Mouse (Mus musculus) hindbrain, embryonic 14.5 days (tissue): Measurements from ENCODE around the gene Usp16. TPM values are rescaled to one million over a fixed set of nuclear protein-coding genes. Genes with fewer than 3 reads are reported as not detected.
"Not testable (repeated sequence)": the region's sequence is repeated elsewhere in the genome, so short reads cannot be mapped to it uniquely, and the experiment has no call there.

ENCODE experiments used
- ATAC-seq: fragments of 200-750 bp; cut with Nextera tagmentation; 2 replicates; pipeline ENCODE4 v1.8.0; 2017; ENCODE audit warnings: moderate number of reproducible peaks, mild to moderate bottlenecking, moderate TSS enrichment, moderate library complexity; ENCODE audit not compliant: low FRiP score
- DNase-seq: peaks from one replicate; pipeline ENCODE4 v3.0.0-alpha.2; 2015; ENCODE audit warnings: low spot score
- H3K27ac ChIP-seq: fragments of 300-500 bp; sonication (generic); 2 replicates; pipeline ENCODE4 v1.5.1; 2014; ENCODE audit warnings: mild to moderate bottlenecking, moderate library complexity
- H3K27me3 ChIP-seq: fragments of 300-500 bp; sonication (generic); 2 replicates; pipeline ENCODE4 v1.6.1; 2014; ENCODE audit warnings: mild to moderate bottlenecking, low read length, mixed read lengths; ENCODE audit not compliant: control insufficient read depth, insufficient read depth
- H3K36me3 ChIP-seq: fragments of 300-500 bp; sonication (generic); replicated peaks from 2 replicates; pipeline ENCODE4 v1.6.1; 2014; ENCODE audit not compliant: control insufficient read depth, insufficient read depth
- H3K4me1 ChIP-seq: fragments of 300-500 bp; sonication (generic); replicated peaks from 2 replicates; pipeline ENCODE4 v1.6.1; 2014; ENCODE audit warnings: antibody characterized with exemption, low read length, mixed read lengths; ENCODE audit not compliant: control insufficient read depth, insufficient read depth
- H3K4me2 ChIP-seq: fragments of 300-500 bp; sonication (generic); replicated peaks from 2 replicates; pipeline ENCODE4 v1.6.1; 2014; ENCODE audit warnings: mild to moderate bottlenecking, moderate library complexity
- H3K4me3 ChIP-seq: fragments of 300-500 bp; sonication (generic); replicated peaks from 2 replicates; pipeline ENCODE4 v1.5.1; 2014; ENCODE audit warnings: mild to moderate bottlenecking, low read length
- H3K9ac ChIP-seq: fragments of 300-500 bp; sonication (generic); 2 replicates; pipeline ENCODE4 v1.6.1; 2014
- H3K9me3 ChIP-seq: fragments of 300-500 bp; sonication (generic); 2 replicates; pipeline ENCODE4 v1.6.1; 2016; ENCODE audit warnings: low read length; ENCODE audit not compliant: control insufficient read depth
- WGBS: fragments of 180-500 bp; shearing (Covaris S2); extraction: QIAGEN DNeasy Blood & Tissue Kit; methylation state at CpG from one replicate; pipeline ENCODE4 v1.1.7; 2014; 5-methylcytosine and 5-hydroxymethylcytosine counted together
- polyA plus RNA-seq: library from polyadenylated mRNA; unstranded; fragments of >200 nt; fragmentation: Nextera tagmentation; extraction: Ambion mirVana; gene quantifications from 2 replicates; pipeline ENCODE4 v1.2.1, GENCODE M21; 2014

The Usp16 gene
- polyA plus RNA-seq, 1 experiment from 2014 or later, result 52.1 TPM

DNA sequence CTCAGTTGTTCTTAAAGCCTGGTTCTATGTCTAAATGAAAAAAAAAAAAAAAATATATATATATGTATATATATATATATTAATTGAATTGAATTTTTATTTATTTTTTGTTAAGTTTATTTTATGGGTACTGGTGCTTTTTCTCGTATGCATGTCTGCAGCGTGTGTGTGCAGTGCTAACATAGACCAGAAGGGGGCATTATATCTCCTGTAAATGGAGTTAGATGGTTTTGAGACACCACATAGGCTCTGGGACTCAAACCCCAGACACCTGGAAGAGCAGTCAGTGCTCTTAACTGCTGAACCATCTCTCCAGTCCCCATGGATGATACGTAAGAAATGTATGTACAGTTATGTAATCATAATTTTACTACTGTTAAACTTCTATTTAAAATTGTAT is 4.2 kb downstream of the Usp16 start:
- ATAC-seq (no peak), DNase-seq (no peak)
- Histone ChIP-seq H3K4me2 (no peak overlapping the region), H3K9ac (no peak overlapping the region), H3K36me3 (peaks cover 47% of the 10 kb centered on the region), H3K9me3 (no peaks in the 10 kb centered on the region), H3K4me1 (peaks cover 23% of the 10 kb centered on the region), H3K27me3 (no peaks in the 10 kb centered on the region), H3K27ac (no peak overlapping the region), H3K4me3 (no peak overlapping the region)
- WGBS, result over 99% methylated on average over 3 of the region's 3 CpGs

GRCm38 (mm10) chr16:87470579-87470978 is 16.1 kb downstream of the Usp16 start:
- H3K9me3 ChIP-seq, result no peaks in the 10 kb centered on the region
- H3K36me3 ChIP-seq, result peaks cover 92% of the 10 kb centered on the region
- 92% methylated on average over 4 of the region's 4 CpGs for WGBS
- no peak overlapping the region for H3K4me3 ChIP-seq
- ATAC-seq (no peak), DNase-seq (no peak)
- H3K4me2 ChIP-seq, result no peak overlapping the region
- H3K4me1 ChIP-seq, result no peaks in the 10 kb centered on the region
- no peaks in the 10 kb centered on the region for H3K27me3 ChIP-seq
- no peak overlapping the region for H3K27ac ChIP-seq
- no peak overlapping the region for H3K9ac ChIP-seq

DNA sequence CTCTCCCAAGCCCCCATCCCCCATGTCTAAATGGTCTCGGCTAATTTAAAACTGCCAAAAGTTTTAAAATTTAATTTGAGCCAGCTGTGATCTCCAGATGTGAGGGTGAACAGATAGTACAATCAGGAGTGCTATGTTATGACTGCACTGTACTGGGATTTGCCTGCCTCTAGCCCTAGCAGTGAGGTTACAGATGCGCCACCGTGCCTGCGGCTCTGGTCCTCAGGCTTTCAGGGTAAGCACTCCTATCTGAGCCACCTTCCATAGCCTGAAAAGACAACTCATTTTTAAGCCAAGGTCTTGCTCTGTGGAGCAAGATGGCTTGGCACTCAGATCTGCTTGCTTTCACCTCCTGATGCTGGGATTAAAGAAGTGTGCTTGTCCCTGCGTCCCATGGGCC is 29.9 kb downstream of the Usp16 start:
- 96% methylated on average over 5 of the region's 5 CpGs for WGBS
- ATAC-seq (no peak), DNase-seq (no peak)
- Histone ChIP-seq H3K9me3 (no peaks in the 10 kb centered on the region), H3K4me3 (no peak overlapping the region), H3K27ac (no peak overlapping the region), H3K36me3 (peaks cover 92% of the 10 kb centered on the region), H3K4me1 (no peaks in the 10 kb centered on the region), H3K9ac (no peak overlapping the region), H3K27me3 (no peaks in the 10 kb centered on the region), H3K4me2 (no peak overlapping the region)

DNA sequence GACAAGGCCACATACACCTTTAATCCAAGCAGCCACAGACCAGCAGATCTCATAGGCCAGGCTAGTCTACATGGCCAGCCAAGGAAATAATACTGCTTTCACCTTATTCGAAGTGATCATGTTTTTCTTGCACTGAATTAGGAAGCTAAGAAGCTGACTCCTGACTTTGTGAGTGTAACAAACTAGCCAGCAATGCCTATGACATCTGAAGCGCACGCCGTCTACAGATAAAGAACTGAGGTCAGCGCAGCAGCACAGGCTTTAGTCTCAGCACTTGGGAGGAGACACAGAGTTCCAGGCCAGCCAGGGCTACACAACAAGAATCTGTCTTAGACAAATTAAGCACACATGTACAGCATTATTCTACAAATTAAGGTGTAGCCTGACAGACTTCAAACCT is 32.2 kb downstream of the Usp16 start:
- ATAC-seq (no peak), DNase-seq (no peak)
- Histone ChIP-seq H3K9me3 (no peaks in the 10 kb centered on the region), H3K36me3 (peaks cover 97% of the 10 kb centered on the region), H3K4me1 (no peaks in the 10 kb centered on the region), H3K27me3 (no peaks in the 10 kb centered on the region), H3K27ac (no peak overlapping the region), H3K4me3 (no peak overlapping the region), H3K4me2 (no peak overlapping the region), H3K9ac (no peak overlapping the region)
- 97% methylated on average over 5 of the region's 5 CpGs for WGBS

DNA sequence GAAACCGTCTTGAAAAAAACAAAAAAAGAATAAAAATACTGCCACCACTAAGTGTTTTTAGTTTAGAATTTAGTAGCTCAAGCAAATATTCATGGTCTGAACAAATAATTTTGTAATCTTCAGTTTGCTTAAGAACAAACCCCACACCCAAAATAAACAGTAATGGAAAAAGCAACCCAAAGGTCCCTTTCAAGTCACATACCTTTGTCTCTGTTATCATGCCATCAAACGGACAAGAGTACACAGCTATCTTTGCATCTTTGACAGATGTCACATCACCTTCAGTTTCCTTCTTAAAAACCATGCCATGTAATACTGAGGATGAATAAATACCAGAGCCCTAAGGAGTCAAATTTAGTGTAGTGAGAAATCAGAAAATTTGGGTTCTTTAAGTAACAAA is 34.1 kb downstream of the Usp16 start:
- no peak for ATAC-seq
- 84% methylated on average over 2 of the region's 2 CpGs for WGBS

DNA sequence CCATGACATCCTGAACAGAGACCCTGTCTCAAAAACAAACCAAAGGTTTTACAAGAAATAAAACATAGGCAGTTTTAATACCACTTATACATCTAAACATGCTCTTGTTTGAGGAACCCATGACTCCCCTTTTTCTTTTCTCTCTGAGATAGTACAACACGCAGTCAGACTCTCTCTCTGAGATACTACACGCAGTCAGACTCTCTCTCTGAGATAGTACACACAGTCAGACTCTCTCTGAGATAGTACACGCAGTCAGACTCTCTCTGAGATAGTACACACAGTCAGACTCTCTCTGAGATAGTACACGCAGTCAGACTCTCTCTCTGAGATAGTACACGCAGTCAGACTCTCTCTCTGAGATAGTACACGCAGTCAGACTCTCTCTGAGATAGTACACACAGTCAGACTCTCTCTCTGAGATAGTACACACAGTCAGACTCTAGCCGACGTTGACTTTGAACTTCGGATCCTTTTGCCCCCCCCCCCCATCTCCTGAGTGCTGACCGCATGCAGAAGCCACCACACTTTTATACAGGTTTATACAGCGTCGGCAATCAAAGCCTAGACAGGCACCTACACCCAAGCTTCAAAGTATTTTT is 37.8 kb downstream of the Usp16 start:
- not testable (repeated sequence) for H3K4me2 ChIP-seq, H3K4me3 ChIP-seq, H3K9me3 ChIP-seq, H3K27me3 ChIP-seq, ATAC-seq, DNase-seq, H3K9ac ChIP-seq, H3K27ac ChIP-seq
- H3K36me3 ChIP-seq, result peaks cover 70% of the 10 kb centered on the region
- H3K4me1 ChIP-seq, result peaks cover 16% of the 10 kb centered on the region
- WGBS, result 93% methylated on average over 12 of the region's 12 CpGs

More for the DNA sequence above, 34.1 kb downstream of the Usp16 start:
- DNase-seq, result no peak
- H3K9ac ChIP-seq, result no peak overlapping the region
- H3K9me3 ChIP-seq, result no peaks in the 10 kb centered on the region
- no peak overlapping the region for H3K27ac ChIP-seq
- H3K36me3 ChIP-seq, result peaks cover 98% of the 10 kb centered on the region
- H3K4me1 ChIP-seq, result no peaks in the 10 kb centered on the region
- no peaks in the 10 kb centered on the region for H3K27me3 ChIP-seq
- H3K4me2 ChIP-seq, result no peak overlapping the region
- no peak overlapping the region for H3K4me3 ChIP-seq

DNA sequence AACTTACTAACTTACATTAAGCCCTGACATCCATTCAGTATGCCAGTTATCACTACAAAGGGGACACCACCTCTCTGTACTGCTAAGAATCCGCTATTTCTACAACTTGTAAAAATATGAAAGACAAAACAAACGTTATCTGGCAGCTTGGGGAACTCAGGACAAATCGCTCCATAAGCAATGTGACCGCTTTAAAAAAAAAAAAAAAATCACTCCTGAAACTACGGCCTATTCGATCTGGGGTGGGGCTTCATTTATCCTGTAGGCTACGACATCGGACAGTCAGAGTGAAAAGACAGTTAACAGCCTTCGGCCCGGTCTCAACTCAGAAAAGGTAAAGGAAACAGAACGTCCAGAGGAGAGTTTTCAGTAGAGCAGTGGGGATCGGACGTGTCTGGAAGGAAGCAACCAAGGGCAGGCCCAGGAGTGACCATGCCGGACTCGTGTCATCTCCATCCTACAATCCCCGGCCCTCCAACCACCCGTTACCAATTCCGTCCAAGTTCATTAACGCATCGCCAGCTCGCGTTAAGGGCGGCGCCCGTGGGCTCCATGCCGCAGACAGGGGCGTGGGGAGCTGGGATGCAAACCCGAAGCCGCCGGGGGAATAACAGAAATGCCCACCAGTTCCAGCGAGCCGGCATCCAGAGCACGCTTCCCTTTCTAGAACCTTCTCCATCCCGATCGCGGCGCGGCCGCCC is 40.6 kb downstream of the Usp16 start:
- DNase-seq (no peak), ATAC-seq (no peak)
- H3K36me3 ChIP-seq, result peaks cover 42% of the 10 kb centered on the region
- H3K27me3 ChIP-seq, result no peaks in the 10 kb centered on the region
- peak overlapping the region; percentile 86 for H3K4me3 ChIP-seq
- H3K9me3 ChIP-seq, result no peaks in the 10 kb centered on the region
- whole genome bisulfite sequencing, result under 1% methylated on average over 39 of the region's 39 CpGs
- H3K4me1 ChIP-seq, result peaks cover 16% of the 10 kb centered on the region
- peak overlapping the region; percentile 93 for H3K9ac ChIP-seq
- peak overlapping the region; percentile 86 for H3K27ac ChIP-seq
- peak overlapping the region; percentile 83 for H3K4me2 ChIP-seq

DNA sequence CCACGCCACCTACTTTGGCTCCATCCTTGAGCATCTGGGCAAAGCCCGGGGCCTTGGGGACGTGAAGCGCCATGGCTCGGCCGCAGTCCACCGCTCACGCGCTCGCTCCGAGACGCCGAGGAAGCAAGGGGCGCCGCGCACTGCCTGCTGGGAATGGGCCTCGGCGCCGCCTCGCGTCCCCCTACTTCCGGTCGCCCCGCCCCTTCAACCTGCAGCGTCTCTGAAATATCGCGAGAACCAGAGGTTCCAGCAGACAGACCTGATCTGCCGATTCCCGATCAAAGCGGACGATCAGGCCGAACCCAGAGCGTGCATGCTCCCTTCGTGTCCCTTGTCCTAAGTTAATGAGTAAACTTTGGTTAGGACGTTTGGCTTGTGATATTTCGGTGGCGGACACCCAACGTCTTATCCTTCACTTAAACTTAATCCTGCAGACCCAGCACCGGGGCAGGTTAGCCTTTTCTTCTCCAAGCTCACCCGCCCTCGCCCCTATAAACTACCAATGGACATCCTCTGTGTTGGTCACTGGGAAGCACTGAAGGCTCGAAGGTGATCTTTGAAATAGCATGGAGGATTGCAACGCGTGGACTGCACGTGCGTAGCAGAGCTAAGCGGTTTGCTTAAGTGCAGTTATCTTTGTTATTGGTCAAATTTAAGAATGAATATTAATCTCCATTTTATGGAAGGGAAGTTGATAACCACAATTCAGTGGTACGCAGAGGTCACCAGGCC is 41.4 kb downstream of the Usp16 start, which contains the start of gene Cct8:
Cct8 (minus strand) TSS at position 158 of the 732 bp plus-strand sequence.
- Histone ChIP-seq H3K4me2 (peak within 1 kb of the TSS; percentile 83), H3K36me3 (peaks cover 34% of the 10 kb centered on the region), H3K4me3 (peak within 1 kb of the TSS; percentile 86), H3K9ac (peak within 1 kb of the TSS; percentile 93), H3K27me3 (no peaks in the 10 kb centered on the region), H3K9me3 (no peaks in the 10 kb centered on the region), H3K27ac (peak within 1 kb of the TSS; percentile 86), H3K4me1 (peaks cover 16% of the 10 kb centered on the region)
- DNase-seq, result peak; percentile 97
- 1% methylated on average over 48 of the region's 48 CpGs for WGBS
- ATAC-seq, result peak; percentile 94

GRCm38 (mm10) chr16:87496728-87497127 is 42.2 kb downstream of the Usp16 start:
- Histone ChIP-seq H3K9me3 (no peaks in the 10 kb centered on the region), H3K36me3 (peaks cover 25% of the 10 kb centered on the region), H3K9ac (peak overlapping the region; percentile 66; the same call in 1 of the 2 replicates), H3K27me3 (no peaks in the 10 kb centered on the region), H3K4me3 (peak overlapping the region; percentile 86; the same call in 1 of the 2 replicates), H3K27ac (no peak overlapping the region), H3K4me2 (peak overlapping the region; percentile 54), H3K4me1 (peaks cover 16% of the 10 kb centered on the region)
- 90% methylated on average over 2 of the region's 2 CpGs for WGBS
- ATAC-seq (no peak), DNase-seq (no peak)
